Mouse (Mus musculus) stomach, embryonic 16.5 days (tissue): ENCODE measurements around the gene Usp6nl. TPM values are rescaled to one million over a fixed set of nuclear protein-coding genes. Genes with fewer than 3 reads are reported as not detected.

Experiments used
- ATAC-seq: fragments of 200-750 bp; cut with Nextera tagmentation; 2 replicates; pipeline ENCODE4 v1.8.0; 2017; ENCODE audit warnings: moderate number of reproducible peaks, moderate TSS enrichment; ENCODE audit not compliant: insufficient read depth, low FRiP score
- H3K27ac ChIP-seq: fragments of 300-500 bp; sonication (generic); 2 replicates; pipeline ENCODE4 v1.5.1; 2014; ENCODE audit warnings: low read length
- H3K27me3 ChIP-seq: fragments of 300-500 bp; sonication (generic); 2 replicates; pipeline ENCODE4 v1.6.1; 2014; ENCODE audit warnings: low read length, control low read depth, mixed read lengths; ENCODE audit not compliant: control insufficient read depth, insufficient read depth
- H3K36me3 ChIP-seq: fragments of 300-500 bp; sonication (generic); 2 replicates; pipeline ENCODE4 v1.6.1; 2014; ENCODE audit warnings: low read length; ENCODE audit not compliant: control insufficient read depth, insufficient read depth
- H3K4me1 ChIP-seq: fragments of 300-500 bp; sonication (generic); 2 replicates; pipeline ENCODE4 v1.6.1; 2014; ENCODE audit warnings: low read length, control low read depth, mixed read lengths; ENCODE audit not compliant: control insufficient read depth, insufficient read depth
- H3K4me2 ChIP-seq: fragments of 300-500 bp; sonication (generic); 2 replicates; pipeline ENCODE4 v1.6.1; 2014; ENCODE audit warnings: low read depth, low read length, mixed read lengths
- H3K4me3 ChIP-seq: fragments of 300-500 bp; sonication (generic); replicated peaks from 2 replicates; pipeline ENCODE4 v1.5.1; 2014; ENCODE audit warnings: mild to moderate bottlenecking, low read length
- H3K9ac ChIP-seq: fragments of 300-500 bp; sonication (generic); 2 replicates; pipeline ENCODE4 v1.6.1; 2014; ENCODE audit warnings: low read length
- H3K9me3 ChIP-seq: fragments of 300-500 bp; sonication (generic); replicated peaks from 2 replicates; pipeline ENCODE4 v1.6.1; 2016; ENCODE audit warnings: low read length, control low read depth; ENCODE audit not compliant: control insufficient read depth
- WGBS: fragments of 180-500 bp; shearing (Covaris S2); extraction: QIAGEN DNeasy Blood & Tissue Kit; methylation state at CpG from one replicate; pipeline ENCODE4 v1.1.7; 2014; 5-methylcytosine and 5-hydroxymethylcytosine counted together
- polyA plus RNA-seq: library from polyadenylated mRNA; unstranded; fragments of >200 nt; fragmentation: Nextera tagmentation; extraction: Ambion mirVana; gene quantifications from 2 replicates; pipeline ENCODE4 v1.2.1, GENCODE M21; 2015

The Usp6nl gene
- polyA plus RNA-seq, 1 experiment from 2014 or later: 9.4 TPM

- peak; percentile 80 for ATAC-seq
- no peaks in the 10 kb centered on the region for H3K27me3 ChIP-seq
- no peak overlapping the region for H3K4me3 ChIP-seq
- no peak overlapping the region for H3K9ac ChIP-seq
- no peaks in the 10 kb centered on the region for H3K4me1 ChIP-seq
- H3K9me3 ChIP-seq: no peaks in the 10 kb centered on the region
- no peaks in the 10 kb centered on the region for H3K36me3 ChIP-seq
- H3K27ac ChIP-seq: no peak overlapping the region
- WGBS: 69% methylated on average over 7 of the region's 7 CpGs
- H3K4me2 ChIP-seq: no peak overlapping the region
Measured at GRCm38 (mm10) chr2:6454941-6455516, 132.6 kb downstream of the Usp6nl start.

DNA sequence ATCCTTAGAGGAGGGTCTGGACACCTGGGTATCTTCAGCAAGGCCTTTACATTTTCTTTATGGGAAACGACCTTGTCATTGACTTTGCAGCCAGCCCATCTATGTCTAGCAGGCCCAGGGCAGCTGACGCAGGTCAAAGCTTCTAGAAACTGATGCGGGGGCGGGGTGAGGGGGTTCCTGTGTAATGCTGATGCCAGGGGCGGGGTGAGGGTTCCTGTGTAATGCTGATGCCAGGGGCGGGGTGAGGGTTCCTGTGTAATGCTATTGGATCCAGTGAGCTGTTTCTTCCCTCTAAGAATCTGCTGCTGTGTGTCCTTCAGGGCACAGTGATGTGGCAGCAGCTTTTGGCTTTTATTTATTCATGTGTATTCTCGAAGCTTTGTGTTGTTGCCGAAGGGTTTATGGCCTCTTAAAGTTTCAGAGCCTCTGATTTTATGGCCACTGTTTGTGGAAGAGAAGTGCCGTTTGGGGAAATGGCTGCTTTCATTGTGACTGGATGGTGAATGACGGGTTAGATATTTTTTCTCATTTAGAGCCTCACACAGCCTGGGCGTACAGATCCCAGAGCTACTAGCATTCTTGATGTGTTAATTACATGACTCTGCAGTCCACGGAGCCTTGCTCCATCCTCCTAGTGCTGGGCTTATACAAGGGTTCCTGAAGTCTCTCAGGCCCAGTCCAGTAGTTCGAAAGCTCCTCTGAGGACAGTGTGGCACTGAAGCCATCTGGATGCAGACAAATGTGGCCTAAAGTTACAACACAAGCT lies 137.0 kb downstream of the Usp6nl start:
- no peak for ATAC-seq
- Histone ChIP-seq H3K9ac (no peak overlapping the region), H3K27ac (no peak overlapping the region), H3K27me3 (no peaks in the 10 kb centered on the region), H3K4me3 (no peak overlapping the region), H3K36me3 (no peaks in the 10 kb centered on the region), H3K4me2 (no peak overlapping the region), H3K9me3 (no peaks in the 10 kb centered on the region), H3K4me1 (no peaks in the 10 kb centered on the region)
- WGBS: 66% methylated on average over 13 of the region's 13 CpGs

DNA sequence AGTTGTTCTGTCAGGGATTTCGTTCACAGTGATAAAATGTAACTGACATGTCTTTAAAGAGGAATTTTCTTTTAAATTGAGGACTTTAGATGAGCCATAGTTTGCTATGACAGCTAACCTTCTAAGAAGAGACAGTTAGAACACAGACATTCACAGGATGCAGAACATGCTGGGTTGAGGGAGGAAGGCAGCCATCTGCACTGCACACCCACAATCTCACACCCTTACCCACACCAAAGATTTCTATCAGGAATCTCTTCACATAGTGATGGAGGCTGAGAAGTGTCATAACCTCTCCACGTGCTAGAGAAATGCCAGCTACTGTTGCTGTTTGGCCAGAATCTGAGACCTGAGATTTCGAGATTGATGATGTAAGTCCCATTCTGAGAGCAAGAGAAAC lies 139.8 kb downstream of the Usp6nl start:
- Histone ChIP-seq H3K9ac (no peak overlapping the region), H3K27me3 (no peaks in the 10 kb centered on the region), H3K4me2 (no peak overlapping the region), H3K9me3 (no peaks in the 10 kb centered on the region), H3K27ac (no peak overlapping the region), H3K4me3 (no peak overlapping the region), H3K36me3 (no peaks in the 10 kb centered on the region), H3K4me1 (no peaks in the 10 kb centered on the region)
- WGBS: 87% methylated on average over 3 of the region's 3 CpGs
- no peak for ATAC-seq

GRCm38 (mm10) chr2:6463772-6464661 lies 141.6 kb downstream of the Usp6nl start:
- no peaks in the 10 kb centered on the region for H3K27me3 ChIP-seq
- no peak overlapping the region for H3K27ac ChIP-seq
- peak; percentile 55 for ATAC-seq
- 47% methylated on average over 10 of the region's 10 CpGs for WGBS
- H3K9me3 ChIP-seq: no peaks in the 10 kb centered on the region
- H3K4me2 ChIP-seq: peak overlapping the region; percentile 36; the same call in 1 of the 2 replicates
- no peak overlapping the region for H3K9ac ChIP-seq
- no peaks in the 10 kb centered on the region for H3K4me1 ChIP-seq
- no peak overlapping the region for H3K4me3 ChIP-seq
- no peaks in the 10 kb centered on the region for H3K36me3 ChIP-seq

GRCm38 (mm10) chr2:6466396-6466795 lies 143.9 kb downstream of the Usp6nl start:
- no peak for ATAC-seq
- Histone ChIP-seq H3K4me1 (peaks cover 4% of the 10 kb centered on the region; the same call in 1 of the 2 replicates), H3K36me3 (no peaks in the 10 kb centered on the region), H3K9ac (no peak overlapping the region), H3K4me3 (no peak overlapping the region), H3K27ac (no peak overlapping the region), H3K9me3 (no peaks in the 10 kb centered on the region), H3K4me2 (no peak overlapping the region), H3K27me3 (no peaks in the 10 kb centered on the region)
- WGBS: 60% methylated on average over 6 of the region's 6 CpGs

DNA sequence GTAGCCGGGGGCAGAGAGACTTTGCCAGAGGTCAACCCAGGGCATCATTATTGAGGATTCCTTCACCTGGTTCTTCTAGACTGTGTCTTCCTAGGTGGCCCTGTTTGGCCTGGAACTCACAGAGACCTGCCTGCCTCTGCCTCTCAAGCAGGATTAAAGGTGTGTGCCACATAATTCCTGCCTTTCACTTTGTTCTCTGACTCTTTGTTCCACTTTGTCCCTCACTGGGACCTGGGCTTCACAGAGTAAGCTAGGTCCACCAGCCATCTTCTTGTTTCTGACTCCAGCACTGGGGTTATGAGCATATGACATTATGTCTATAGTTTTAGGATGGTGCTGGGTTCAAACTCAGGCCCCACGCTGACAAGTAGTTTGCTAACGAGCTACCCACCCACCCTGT lies 144.9 kb downstream of the Usp6nl start:
- Histone ChIP-seq H3K4me3 (no peak overlapping the region), H3K4me1 (peaks cover 4% of the 10 kb centered on the region; the same call in 1 of the 2 replicates), H3K27ac (no peak overlapping the region), H3K9me3 (no peaks in the 10 kb centered on the region), H3K27me3 (no peaks in the 10 kb centered on the region), H3K4me2 (no peak overlapping the region), H3K9ac (no peak overlapping the region), H3K36me3 (no peaks in the 10 kb centered on the region)
- 95% methylated on average over 3 of the region's 3 CpGs for WGBS
- no peak for ATAC-seq

GRCm38 (mm10) chr2:6469164-6469563 lies 146.7 kb downstream of the Usp6nl start:
- peak; percentile 33; the same call in 1 of the 2 replicates for ATAC-seq
- H3K4me1 ChIP-seq: peaks cover 4% of the 10 kb centered on the region; the same call in 1 of the 2 replicates
- no peak overlapping the region for H3K9ac ChIP-seq
- no peaks in the 10 kb centered on the region for H3K27me3 ChIP-seq
- no peaks in the 10 kb centered on the region for H3K36me3 ChIP-seq
- WGBS: 33% methylated on average over 9 of the region's 9 CpGs
- H3K4me2 ChIP-seq: no peak overlapping the region
- no peak overlapping the region for H3K27ac ChIP-seq
- H3K9me3 ChIP-seq: no peaks in the 10 kb centered on the region
- H3K4me3 ChIP-seq: no peak overlapping the region

GRCm38 (mm10) chr2:6471110-6471611 lies 148.7 kb downstream of the Usp6nl start:
- Histone ChIP-seq H3K36me3 (no peaks in the 10 kb centered on the region), H3K4me2 (no peak overlapping the region), H3K9me3 (no peaks in the 10 kb centered on the region; the same call in 1 of the 2 replicates), H3K4me1 (peaks cover 4% of the 10 kb centered on the region; the same call in 1 of the 2 replicates), H3K9ac (no peak overlapping the region), H3K4me3 (no peak overlapping the region), H3K27me3 (no peaks in the 10 kb centered on the region), H3K27ac (no peak overlapping the region)
- WGBS: 53% methylated on average over 4 of the region's 4 CpGs
- no peak for ATAC-seq
